Comparison of ENCODE assay signal across 11 mouse cellular contexts in genomic region chr14:25756385-25756990, GRCm38 (mm10). TPM values are rescaled to one million over a fixed set of nuclear protein-coding genes. Genes with fewer than 3 reads are reported as not detected.
A peak's percentile ranks its signal among the peaks of the same experiment; 100 is the strongest.
DNase-seq lines count a peak whose midpoint lies in the region; ATAC-seq and TF ChIP-seq lines count a peak whose summit lies in the region.
"Had no signal": no experiment of that assay in that cellular context is flagged by ENCODE, and none has a peak within 500 bp of the region (broad histone marks: within the 10 kb centered on the region; RNA-seq: fewer than 3 reads in every experiment).

No protein-coding gene starts in this region.

- no peaks in the 10 kb centered on the region; the same call in 1 of the 2 replicates for H3K27me3 ChIP-seq in forebrain, embryonic 13.5 days
- H3K27me3 ChIP-seq in forebrain, embryonic 10.5 days (ENCODE audit: poor library complexity, severe bottlenecking), result peaks cover 9% of the 10 kb centered on the region
- no peaks in the 10 kb centered on the region for H3K27me3 ChIP-seq in kidney, embryonic 15.5 days
- H3K27me3 ChIP-seq in limb, embryonic 12.5 days, result no peaks in the 10 kb centered on the region
- H3K27me3 ChIP-seq: liver, embryonic 13.5 days had no signal

- peaks cover 9% of the 10 kb centered on the region for H3K4me1 ChIP-seq in forebrain, embryonic 13.5 days
- H3K4me1 ChIP-seq in forebrain, embryonic 10.5 days, result peaks cover 51% of the 10 kb centered on the region
- peaks cover 62% of the 10 kb centered on the region for H3K4me1 ChIP-seq in kidney, embryonic 15.5 days
- H3K4me1 ChIP-seq in limb, embryonic 12.5 days (replicated peaks), result peaks cover 66% of the 10 kb centered on the region

- 0 out of 2 replicates have a peak, but pooled peaks have one; percentile 45 for ATAC-seq in forebrain, embryonic 13.5 days
- no peak for ATAC-seq in kidney, embryonic 15.5 days (replicated peaks; ENCODE audit: low FRiP score)
- no peak; the same call in 1 of the 2 replicates for ATAC-seq in limb, embryonic 12.5 days (ENCODE audit: insufficient number of reproducible peaks, insufficient read depth, low FRiP score, low TSS enrichment, low read depth)

- H3K27ac ChIP-seq in forebrain, embryonic 13.5 days, result no peak overlapping the region
- no peak overlapping the region for H3K27ac ChIP-seq in forebrain, embryonic 10.5 days
- 0 out of 2 replicates have a peak overlapping the region, but pooled peaks have one; percentile 0 for H3K27ac ChIP-seq in kidney, embryonic 15.5 days
- peak overlapping the region; percentile 83 for H3K27ac ChIP-seq in limb, embryonic 12.5 days
- H3K27ac ChIP-seq: liver, embryonic 13.5 days; midbrain, embryonic 12.5 days had no signal

- TF ChIP-seq CTCF in brain, embryonic 14.5 days (IDR thresholded peaks at IDR 0.05; ENCODE audit: borderline replicate concordance, extremely low read depth, insufficient read depth, insufficient read length), result no peak

- no peak overlapping the region for H3K4me2 ChIP-seq in forebrain, embryonic 13.5 days
- no peak overlapping the region for H3K4me2 ChIP-seq in kidney, embryonic 15.5 days
- peak overlapping the region; percentile 13; the same call in 1 of the 2 replicates for H3K4me2 ChIP-seq in limb, embryonic 12.5 days
- H3K4me2 ChIP-seq: liver, embryonic 13.5 days; midbrain, embryonic 12.5 days had no signal

- H3K9me3 ChIP-seq in forebrain, embryonic 13.5 days (replicated peaks), result no peaks in the 10 kb centered on the region
- no peaks in the 10 kb centered on the region for H3K9me3 ChIP-seq in forebrain, embryonic 10.5 days
- H3K9me3 ChIP-seq in kidney, embryonic 15.5 days (replicated peaks), result no peaks in the 10 kb centered on the region
- H3K9me3 ChIP-seq in limb, embryonic 12.5 days, result no peaks in the 10 kb centered on the region
- H3K9me3 ChIP-seq: liver, embryonic 13.5 days; midbrain, embryonic 12.5 days had no signal

- no peak for DNase-seq in forebrain, embryonic 10.5 days (ENCODE audit: extremely low spot score, low spot score)
- DNase-seq in kidney, adult 9 months, result no peak
- peak; percentile 49 for DNase-seq in brain, embryonic 14.5 days (ENCODE audit: low read depth)
- no peak for DNase-seq in thymus, postnatal 36 days
- DNase-seq in urinary bladder, adult 2 months (ENCODE audit: low spot score), result no peak
- DNase-seq: liver, embryonic 13.5 days had no signal

- H3K4me3 ChIP-seq in forebrain, embryonic 13.5 days, result no peak overlapping the region
- no peak overlapping the region for H3K4me3 ChIP-seq in forebrain, embryonic 10.5 days
- no peak overlapping the region for H3K4me3 ChIP-seq in kidney, embryonic 15.5 days (replicated peaks)
- H3K4me3 ChIP-seq in limb, embryonic 12.5 days (replicated peaks), result no peak overlapping the region
- H3K4me3 ChIP-seq: erythroblast, embryonic 14.5 days; liver, embryonic 13.5 days; midbrain, embryonic 12.5 days had no signal

- no peaks in the 10 kb centered on the region for H3K36me3 ChIP-seq in forebrain, embryonic 13.5 days (ENCODE audit: poor library complexity, severe bottlenecking)
- peaks cover 12% of the 10 kb centered on the region; the same call in 1 of the 2 replicates for H3K36me3 ChIP-seq in forebrain, embryonic 10.5 days (replicated peaks)
- peaks cover 14% of the 10 kb centered on the region for H3K36me3 ChIP-seq in kidney, embryonic 15.5 days
- peaks cover 31% of the 10 kb centered on the region for H3K36me3 ChIP-seq in limb, embryonic 12.5 days
- H3K36me3 ChIP-seq: midbrain, embryonic 12.5 days had no signal

- H3K9ac ChIP-seq in forebrain, embryonic 13.5 days, result no peak overlapping the region
- H3K9ac ChIP-seq in kidney, embryonic 15.5 days, result no peak overlapping the region
- no peak overlapping the region for H3K9ac ChIP-seq in limb, embryonic 12.5 days (replicated peaks)
- H3K9ac ChIP-seq: liver, embryonic 13.5 days; midbrain, embryonic 12.5 days had no signal

- WGBS in forebrain, embryonic 13.5 days, result 73% methylated on average over 7 of the region's 7 CpGs
- WGBS in forebrain, embryonic 10.5 days, result 78% methylated on average over 7 of the region's 7 CpGs
- WGBS in kidney, embryonic 15.5 days, result 68% methylated on average over 7 of the region's 7 CpGs
- WGBS in limb, embryonic 12.5 days, result 53% methylated on average over 7 of the region's 7 CpGs

- TF ChIP-seq POLR2A in brain, embryonic 14.5 days (IDR thresholded peaks at IDR 0.05; ENCODE audit: borderline replicate concordance, extremely low read depth, insufficient read depth, insufficient read length, poor library complexity, severe bottlenecking), result no peak

RNA-seq across cellular contexts. Expression of gene Zcchc24, which starts 12.4 kb away (rescaled TPM):
- polyA plus RNA-seq in forebrain, embryonic 13.5 days (2015; fragmentation: Nextera tagmentation; extraction: Ambion mirVana), result 5.8 and 6.6 TPM in 2 replicates
- polyA plus RNA-seq in forebrain, embryonic 10.5 days (2016; fragmentation: Nextera tagmentation; extraction: Ambion mirVana), result 8.1 TPM in 2 replicates
- 18.3 and 21.0 TPM in 2 replicates for polyA plus RNA-seq in kidney, embryonic 15.5 days (2015; fragmentation: Nextera tagmentation; extraction: Ambion mirVana)
- 14.8 and 19.6 TPM in 2 replicates for polyA plus RNA-seq in brain, embryonic 14.5 days (2012; rRNA removed)
- polyA plus RNA-seq in limb, embryonic 12.5 days (2016; fragmentation: Nextera tagmentation; extraction: Ambion mirVana), result 28.6 and 32.6 TPM in 2 replicates
- polyA plus RNA-seq in urinary bladder, adult 2 months (2012; rRNA removed), result 62.1 and 79.7 TPM in 2 replicates

Comparison
In these comparisons a context has a peak if more than half of its experiments do, and no peak if none do; other contexts are left out.
1. H3K27ac ChIP-seq: peak in kidney, embryonic 15.5 days (single experiment) and limb, embryonic 12.5 days (single experiment); none in forebrain, embryonic 13.5 days (single experiment) and forebrain, embryonic 10.5 days (single experiment).